Mouse (Mus musculus) induced T-regulatory cell, adult 2 months (primary cell): Measurements from ENCODE around the gene Olfr1371.

Experiments
- DNase-seq: peaks from one replicate; pipeline ENCODE4 v3.0.0-alpha.2; 2012; ENCODE audit warnings: low read depth

Olfr1371 gene

GRCm38 (mm10) chr11:52213887-52214286, at the start of gene Olfr1371:
Olfr1371 (minus strand) TSS chr11:52213987.
- DNase-seq = no peak

- no peak for DNase-seq
Measured at GRCm38 (mm10) chr11:52262338-52262737, 48.6 kb upstream of the Olfr1371 start.

GRCm38 (mm10) chr11:52261937-52262336, 48.1 kb upstream of the Olfr1371 start:
- DNase-seq = peak; percentile 84

- peak; percentile 73 for DNase-seq
Measured at GRCm38 (mm10) chr11:52260878-52261277, 47.1 kb upstream of the Olfr1371 start.

GRCm38 (mm10) chr11:52258711-52259110, 44.9 kb upstream of the Olfr1371 start:
- no peak for DNase-seq

- DNase-seq = no peak
Measured at GRCm38 (mm10) chr11:52257376-52257775, 43.6 kb upstream of the Olfr1371 start.

- DNase-seq = no peak
Measured at GRCm38 (mm10) chr11:52255077-52255476, 41.3 kb upstream of the Olfr1371 start.

GRCm38 (mm10) chr11:52253674-52254375, 40.0 kb upstream of the Olfr1371 start:
- DNase-seq = peak; percentile 78

GRCm38 (mm10) chr11:52252692-52253091, 38.9 kb upstream of the Olfr1371 start:
- no peak for DNase-seq

- DNase-seq = no peak
Measured at GRCm38 (mm10) chr11:52251770-52252169, 38.0 kb upstream of the Olfr1371 start.

- DNase-seq = no peak
Measured at GRCm38 (mm10) chr11:52249452-52249851, 35.7 kb upstream of the Olfr1371 start.

- DNase-seq = peak; percentile 45
Measured at GRCm38 (mm10) chr11:52240898-52241542, 27.2 kb upstream of the Olfr1371 start.

- DNase-seq = no peak
Measured at GRCm38 (mm10) chr11:52234509-52234908, 20.7 kb upstream of the Olfr1371 start.

GRCm38 (mm10) chr11:52233906-52234305, 20.1 kb upstream of the Olfr1371 start:
- no peak for DNase-seq

- DNase-seq = no peak
Measured at GRCm38 (mm10) chr11:52233043-52233653, 19.4 kb upstream of the Olfr1371 start.

- peak; percentile 95 for DNase-seq
Measured at GRCm38 (mm10) chr11:52231606-52232541, 18.1 kb upstream of the Olfr1371 start, which contains the start of gene Skp1a. Skp1a (plus strand) TSS chr11:52231995.

- DNase-seq = no peak
Measured at GRCm38 (mm10) chr11:52230694-52231093, 16.9 kb upstream of the Olfr1371 start.

GRCm38 (mm10) chr11:52228722-52229448, 15.1 kb upstream of the Olfr1371 start:
- no peak for DNase-seq

GRCm38 (mm10) chr11:52227466-52228226, 13.9 kb upstream of the Olfr1371 start:
- DNase-seq = no peak

GRCm38 (mm10) chr11:52227053-52227452, 13.3 kb upstream of the Olfr1371 start:
- DNase-seq = no peak
